Mouse (Mus musculus) thymus, postnatal 25 days (tissue): ENCODE data around the gene Uvssa.

ENCODE experiments used
- DNase-seq: peaks from one replicate; pipeline ENCODE4 v3.0.0; 2022

Uvssa gene

DNA sequence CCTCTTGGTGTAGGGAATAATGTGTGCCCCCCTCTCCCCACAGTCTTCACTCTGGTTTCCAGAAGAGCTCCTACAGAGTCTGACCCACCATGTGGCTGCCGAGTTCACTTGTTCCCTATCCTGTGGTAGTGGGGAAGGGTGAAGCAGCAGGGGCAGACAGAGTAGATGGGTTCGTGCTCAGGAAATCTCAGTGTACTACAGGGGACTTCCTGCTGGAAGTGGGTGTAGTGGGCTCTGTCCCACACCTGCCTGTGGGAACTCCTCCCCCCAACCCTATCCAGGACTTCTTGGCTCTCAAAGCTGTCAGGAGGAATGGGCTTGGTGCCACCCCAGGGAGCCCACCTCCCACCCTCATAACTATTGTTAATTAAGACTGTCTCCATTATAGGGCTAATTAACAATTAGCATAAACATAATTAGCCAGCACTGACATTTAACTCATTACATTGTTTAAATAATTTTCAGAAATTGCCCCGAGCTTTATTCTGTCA, 79.8 kb downstream of the Uvssa start:
- DNase-seq: no peak

DNA sequence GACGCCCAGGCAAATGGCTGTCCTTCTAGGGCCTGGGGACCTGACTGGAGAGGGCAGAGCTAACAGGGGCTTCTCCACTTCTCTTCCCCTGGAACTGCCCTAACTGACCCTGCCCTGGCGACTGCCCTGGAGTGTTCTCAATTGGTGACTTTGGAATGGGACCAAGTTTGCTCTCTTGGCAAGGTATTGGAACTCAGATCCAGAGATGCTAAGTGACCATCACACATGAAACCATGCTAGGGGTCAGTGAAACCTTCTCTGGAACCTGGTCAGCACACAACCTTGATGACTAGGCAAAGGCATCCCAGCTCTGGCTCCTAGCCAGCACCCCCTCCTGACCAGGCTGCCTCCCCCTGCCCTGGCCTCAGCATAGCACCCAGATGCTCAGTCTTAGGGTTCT, 80.8 kb downstream of the Uvssa start:
- DNase-seq: no peak

DNA sequence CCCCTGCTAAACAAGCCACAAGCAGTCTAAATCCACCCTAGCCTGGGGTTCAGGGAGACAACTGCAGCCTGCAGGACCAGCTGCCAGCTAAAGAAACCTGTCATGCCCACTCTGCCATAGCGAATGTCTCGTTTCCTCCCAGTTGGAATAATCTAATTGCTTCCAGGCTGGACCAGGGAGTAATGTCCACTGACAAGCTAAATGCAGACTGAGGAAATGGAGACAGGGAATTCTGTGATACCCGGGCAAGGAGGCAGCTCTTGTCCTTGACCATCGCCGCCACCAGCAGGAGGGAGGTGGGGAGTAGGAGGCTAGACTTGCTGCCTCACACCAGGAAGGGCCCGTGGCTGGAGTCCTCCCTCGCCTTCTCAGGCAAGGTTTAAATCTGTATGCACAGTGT, 86.0 kb downstream of the Uvssa start:
- no peak for DNase-seq

DNA sequence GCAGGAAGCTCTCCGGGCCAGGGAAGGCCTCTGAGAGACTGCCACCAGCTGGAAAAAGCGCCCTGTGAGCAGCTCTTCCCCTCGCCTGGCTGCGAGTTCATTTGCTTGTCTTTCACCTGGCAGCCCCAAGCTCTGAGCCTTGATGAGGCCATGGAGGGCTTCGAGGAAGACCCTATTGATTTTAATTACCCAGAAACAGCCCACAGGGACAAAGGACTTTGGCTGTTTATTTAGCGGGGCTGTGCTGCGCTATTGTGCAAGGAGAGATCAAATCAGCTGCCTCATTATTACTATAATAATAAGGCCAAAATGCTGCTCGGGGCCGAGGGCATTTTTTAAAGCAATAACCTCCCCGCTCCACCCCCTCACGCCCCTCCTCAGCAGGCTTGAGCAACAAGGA, 87.1 kb downstream of the Uvssa start:
- DNase-seq: no peak
